Mouse (Mus musculus) kidney, postnatal 0 days (tissue): ENCODE measurements at regions not wholly inside any gene's neighbourhood (a gene's known extent, or its start where the extent isn't known, plus 50 kb on each side); places are given as distances from the start of the nearest gene placed in this dataset.

Experiments used
- ATAC-seq: fragments of 200-750 bp; cut with Nextera tagmentation; replicated peaks from 2 replicates; pipeline ENCODE4 v1.8.0; 2017; ENCODE audit warnings: low read depth, moderate number of reproducible peaks, moderate TSS enrichment, moderate library complexity; ENCODE audit not compliant: low FRiP score
- DNase-seq: peaks from one replicate; pipeline ENCODE4 v3.0.0-alpha.2; 2016; ENCODE audit warnings: low spot score
- H3K27ac ChIP-seq: fragments of 300-500 bp; sonication (generic); 2 replicates; pipeline ENCODE4 v1.5.1; 2014; ENCODE audit warnings: mild to moderate bottlenecking
- H3K27me3 ChIP-seq: fragments of 300-500 bp; sonication (generic); 2 replicates; pipeline ENCODE4 v1.6.1; 2014; ENCODE audit warnings: low read length, mixed read lengths; ENCODE audit not compliant: insufficient read depth
- H3K36me3 ChIP-seq: fragments of 300-500 bp; sonication (generic); 2 replicates; pipeline ENCODE4 v1.6.1; 2014; ENCODE audit warnings: low read length, mixed read lengths; ENCODE audit not compliant: insufficient read depth
- H3K4me1 ChIP-seq: fragments of 300-500 bp; sonication (generic); replicated peaks from 2 replicates; pipeline ENCODE4 v1.6.1; 2014; ENCODE audit warnings: antibody characterized with exemption, low read length, mixed read lengths; ENCODE audit not compliant: insufficient read depth
- H3K4me2 ChIP-seq: fragments of 300-500 bp; sonication (generic); 2 replicates; pipeline ENCODE4 v1.6.1; 2014; ENCODE audit warnings: mild to moderate bottlenecking, low read length, moderate library complexity, mixed read lengths
- H3K4me3 ChIP-seq: fragments of 300-500 bp; sonication (generic); replicated peaks from 2 replicates; pipeline ENCODE4 v1.5.1; 2014; ENCODE audit warnings: low read depth, low read length
- H3K9ac ChIP-seq: fragments of 300-500 bp; sonication (generic); 2 replicates; pipeline ENCODE4 v1.6.1; 2014; ENCODE audit warnings: low read depth, low read length
- H3K9me3 ChIP-seq: fragments of 300-500 bp; sonication (generic); replicated peaks from 2 replicates; pipeline ENCODE4 v1.6.1; 2016; ENCODE audit warnings: low read length, inconsistent platforms, mixed read lengths
- CTCF ChIP-seq: IDR thresholded peaks from 2 replicates; pipeline ENCODE4 v1.5.1; 2016; ENCODE audit warnings: antibody characterized with exemption, low read depth, mild to moderate bottlenecking, moderate library complexity
- WGBS: fragments of 180-500 bp; shearing (Covaris S2); extraction: QIAGEN DNeasy Blood & Tissue Kit; methylation state at CpG from one replicate; pipeline ENCODE4 v1.1.7; 2014; 5-methylcytosine and 5-hydroxymethylcytosine counted together

DNA sequence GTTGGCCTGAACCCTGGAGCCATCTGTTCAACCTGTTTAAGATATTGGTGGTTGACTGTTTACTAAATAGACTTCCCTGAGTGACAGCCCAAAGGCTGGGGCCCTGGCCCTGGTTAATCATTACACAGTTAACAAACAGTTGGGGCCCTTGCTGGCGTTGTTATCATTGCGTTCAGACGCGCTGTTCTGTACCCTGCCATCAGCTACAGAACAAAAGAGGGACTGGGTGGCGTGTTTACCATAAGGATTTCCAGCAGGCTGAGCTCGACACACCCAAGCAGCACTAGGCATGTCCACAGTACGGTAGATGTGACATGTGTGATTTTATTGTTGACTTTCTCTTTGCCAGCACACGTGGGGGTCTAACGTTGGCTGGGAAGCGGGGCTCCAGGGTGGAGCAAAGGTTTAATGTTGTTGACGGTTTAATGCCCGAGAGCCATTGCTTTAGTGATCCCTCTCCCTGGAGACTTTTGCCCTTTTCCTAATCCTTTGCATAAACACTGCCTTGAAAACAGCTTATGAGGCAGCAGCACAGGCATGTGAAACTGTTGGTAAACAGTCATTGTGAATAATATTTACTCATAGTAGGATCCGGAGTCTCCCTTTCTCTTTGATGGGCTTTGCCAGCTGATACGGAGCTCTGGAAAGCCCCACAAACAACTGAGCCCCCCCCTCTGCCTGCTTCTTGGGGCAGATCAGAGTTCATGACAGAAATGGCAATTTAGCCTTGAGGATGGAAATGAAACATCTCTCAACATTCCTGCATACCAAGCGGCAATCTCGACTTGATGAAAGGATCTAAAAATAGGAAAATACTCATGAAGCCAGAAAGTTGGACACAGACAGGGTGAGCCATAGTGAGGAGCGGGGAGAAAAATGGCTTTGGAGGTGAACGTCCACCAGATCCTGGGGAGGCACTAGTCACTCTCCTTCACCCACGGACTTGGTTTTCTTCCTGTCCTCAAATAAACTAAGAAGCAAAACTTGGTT is 197.1 kb upstream of the Kit start:
- Histone ChIP-seq H3K9ac (no peak overlapping the region), H3K4me2 (peak overlapping the region; percentile 43), H3K4me3 (0 out of 2 replicates have a peak overlapping the region, but pooled peaks have one; percentile 9), H3K36me3 (no peaks in the 10 kb centered on the region), H3K27me3 (no peaks in the 10 kb centered on the region), H3K9me3 (no peaks in the 10 kb centered on the region), H3K4me1 (peaks cover 9% of the 10 kb centered on the region; the same call in 1 of the 2 replicates), H3K27ac (peak overlapping the region; percentile 47; the same call in 1 of the 2 replicates)
- TF ChIP-seq CTCF = no peak
- peak; percentile 46 for DNase-seq
- no peak; the same call in 1 of the 2 replicates for ATAC-seq
- 32% methylated on average over 19 of the region's 19 CpGs for WGBS

DNA sequence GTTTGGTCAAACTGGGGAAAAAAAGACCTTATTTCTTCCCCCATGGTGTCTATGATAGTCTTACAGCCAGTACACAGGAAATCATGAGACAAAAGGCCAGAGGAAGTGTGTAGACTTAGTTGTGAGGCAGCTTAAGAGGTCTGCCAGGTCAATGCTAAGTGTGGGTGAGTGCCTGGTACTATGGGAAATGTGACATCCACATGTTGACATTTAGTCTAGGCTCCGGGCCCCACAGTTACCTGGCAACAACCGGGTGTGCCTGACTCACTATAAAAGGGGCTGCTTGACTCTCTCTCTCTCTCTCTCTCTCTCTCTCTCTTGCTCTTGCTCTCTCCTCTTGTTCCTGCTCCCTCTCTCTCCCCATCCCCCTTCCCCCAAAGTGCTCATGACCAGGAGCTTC is 196.1 kb upstream of the Kit start:
- Histone ChIP-seq H3K36me3 (no peaks in the 10 kb centered on the region), H3K27me3 (no peaks in the 10 kb centered on the region), H3K9me3 (no peaks in the 10 kb centered on the region), H3K4me2 (no peak overlapping the region), H3K4me3 (no peak overlapping the region), H3K4me1 (peaks cover 9% of the 10 kb centered on the region; the same call in 1 of the 2 replicates), H3K9ac (no peak overlapping the region), H3K27ac (no peak overlapping the region)
- no peak for TF ChIP-seq CTCF
- ATAC-seq (no peak), DNase-seq (peak; percentile 18)
- WGBS = 34% methylated on average over 2 of the region's 2 CpGs

DNA sequence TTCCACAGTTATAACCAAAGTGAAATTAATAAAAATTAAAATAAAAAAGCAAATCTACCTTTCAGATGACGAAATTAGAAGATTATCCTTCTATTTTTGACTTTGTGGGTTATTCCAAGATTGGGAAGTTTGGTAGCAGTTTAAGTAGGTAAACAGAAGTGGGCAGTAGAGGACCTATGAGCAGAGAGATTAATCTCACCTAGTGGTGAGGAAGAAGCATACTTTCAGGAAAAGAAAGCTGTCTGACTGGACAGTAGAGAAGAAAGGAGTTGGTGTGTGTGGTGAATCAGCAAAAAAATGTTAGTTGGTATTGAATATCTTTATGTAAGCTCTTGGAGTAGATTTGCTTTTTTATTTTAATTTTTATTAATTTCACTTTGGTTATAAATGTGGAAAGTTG is 194.4 kb upstream of the Kit start:
- no peak overlapping the region for H3K4me3 ChIP-seq
- DNase-seq (peak; percentile 59), ATAC-seq (no peak)
- peak; percentile 66 for TF ChIP-seq CTCF
- H3K9ac ChIP-seq = no peak overlapping the region
- no peak overlapping the region for H3K27ac ChIP-seq
- H3K4me1 ChIP-seq = peaks cover 9% of the 10 kb centered on the region; the same call in 1 of the 2 replicates
- no peak overlapping the region for H3K4me2 ChIP-seq
- H3K9me3 ChIP-seq = no peaks in the 10 kb centered on the region
- 76% methylated on average over 1 of the region's 1 CpGs for WGBS
- no peaks in the 10 kb centered on the region for H3K27me3 ChIP-seq
- no peaks in the 10 kb centered on the region for H3K36me3 ChIP-seq

DNA sequence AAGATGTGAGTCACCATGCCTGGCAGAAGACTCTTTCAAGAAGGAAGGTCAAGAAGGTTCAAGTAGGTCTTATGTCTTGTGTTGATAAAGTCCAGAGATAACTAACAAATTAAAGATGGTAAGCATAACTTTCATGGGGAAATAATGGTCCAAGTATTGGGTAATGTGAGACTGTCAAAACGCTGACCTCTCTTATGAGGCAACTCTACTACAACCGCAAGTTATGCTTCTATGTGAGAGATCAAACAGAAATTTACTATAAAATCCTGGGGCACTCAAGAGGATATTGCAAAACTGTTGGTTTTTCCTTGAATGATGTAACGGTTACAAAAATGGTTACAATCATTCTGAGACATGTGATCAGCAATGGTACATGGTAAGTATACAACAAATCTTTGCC is 192.6 kb upstream of the Kit start:
- no peak for ATAC-seq
- no peak for TF ChIP-seq CTCF
- DNase-seq = no peak
- Histone ChIP-seq H3K27ac (no peak overlapping the region), H3K4me1 (peaks cover 8% of the 10 kb centered on the region; the same call in 1 of the 2 replicates), H3K4me2 (no peak overlapping the region), H3K27me3 (no peaks in the 10 kb centered on the region), H3K9ac (no peak overlapping the region), H3K36me3 (no peaks in the 10 kb centered on the region), H3K9me3 (no peaks in the 10 kb centered on the region), H3K4me3 (no peak overlapping the region)
- WGBS = 94% methylated on average over 3 of the region's 3 CpGs

DNA sequence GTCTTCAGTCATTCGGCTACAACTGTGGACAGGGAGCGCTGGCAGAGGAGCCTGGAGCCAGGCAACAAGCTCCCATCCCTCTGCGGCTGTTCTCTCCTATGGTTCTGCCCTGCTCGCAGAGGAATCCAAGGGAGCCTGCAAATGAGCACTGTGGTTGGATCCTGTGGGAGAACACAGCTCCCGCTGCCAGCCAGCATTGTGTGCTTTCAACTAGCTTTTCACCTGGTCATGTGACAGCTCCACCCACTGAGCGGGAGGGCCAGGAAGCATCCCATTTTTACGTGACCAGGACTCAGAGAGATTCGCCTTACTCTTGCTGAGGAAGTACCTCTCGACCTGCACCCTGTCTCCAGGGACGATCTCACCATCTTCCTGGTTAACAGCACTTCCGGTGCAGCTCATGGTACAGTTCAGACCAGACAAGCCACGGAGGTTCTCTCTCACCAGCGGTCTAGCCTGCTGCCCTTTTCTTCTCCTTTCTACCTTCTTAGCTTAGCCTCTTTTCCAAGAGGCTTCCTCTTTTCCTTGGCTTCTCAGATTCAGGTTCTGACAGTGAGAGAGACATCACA is 186.7 kb upstream of the Kit start:
- Histone ChIP-seq H3K4me2 (no peak overlapping the region), H3K36me3 (no peaks in the 10 kb centered on the region), H3K4me3 (no peak overlapping the region), H3K27ac (no peak overlapping the region), H3K27me3 (no peaks in the 10 kb centered on the region), H3K9ac (no peak overlapping the region), H3K9me3 (no peaks in the 10 kb centered on the region), H3K4me1 (no peaks in the 10 kb centered on the region)
- DNase-seq = no peak
- 47% methylated on average over 13 of the region's 13 CpGs for WGBS
- TF ChIP-seq CTCF = no peak
- no peak for ATAC-seq

DNA sequence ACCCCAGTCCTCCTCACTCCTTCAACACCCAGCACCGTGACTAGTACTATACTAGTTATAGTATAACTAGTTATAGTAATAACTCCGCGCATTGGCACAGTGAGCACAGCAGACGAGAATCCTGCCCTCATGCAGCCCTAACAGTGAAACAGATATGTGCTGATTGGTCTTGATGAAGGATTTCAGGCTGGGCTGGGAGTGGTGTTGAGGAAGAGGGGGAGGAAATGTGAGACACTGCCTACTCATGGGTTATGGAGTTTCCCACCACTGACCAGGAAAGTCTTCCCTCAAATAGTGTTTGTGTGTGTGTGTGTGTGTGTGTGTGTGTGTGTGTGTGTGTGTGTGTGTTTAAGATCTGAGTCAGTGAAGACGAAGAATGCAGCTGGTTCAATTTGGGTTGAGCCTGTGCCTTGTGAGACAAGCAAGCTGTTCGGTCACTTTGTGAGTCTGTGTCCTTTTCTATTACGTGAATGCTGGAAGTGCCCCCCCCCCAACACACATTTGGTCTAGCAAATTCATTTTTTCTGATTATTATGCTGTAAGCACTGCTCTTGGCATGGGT is 185.9 kb upstream of the Kit start:
- TF ChIP-seq CTCF = no peak
- Histone ChIP-seq H3K27ac (no peak overlapping the region), H3K27me3 (no peaks in the 10 kb centered on the region), H3K36me3 (no peaks in the 10 kb centered on the region), H3K4me3 (no peak overlapping the region), H3K9ac (no peak overlapping the region), H3K4me2 (no peak overlapping the region), H3K9me3 (no peaks in the 10 kb centered on the region), H3K4me1 (no peaks in the 10 kb centered on the region)
- peak; percentile 77; the same call in 1 of the 2 replicates for ATAC-seq
- 51% methylated on average over 7 of the region's 7 CpGs for whole genome bisulfite sequencing
- peak; percentile 75 for DNase-seq
